Mouse (Mus musculus) lung, adult 2 months (tissue): Measurements from ENCODE around the gene Add3.

Experiments
- CTCF ChIP-seq: fragments of 200-500 bp; IDR thresholded peaks from 2 replicates; pipeline ENCODE4 v1.5.1; 2011; ENCODE audit warnings: mild to moderate bottlenecking, low read length, control low read depth; ENCODE audit not compliant: insufficient read depth
- POLR2A ChIP-seq: fragments of 200-500 bp; IDR thresholded peaks from 2 replicates; pipeline ENCODE4 v1.6.1; 2011; ENCODE audit warnings: low read depth, mild to moderate bottlenecking, control low read depth, low read length, borderline replicate concordance; ENCODE audit errors: extremely low read depth

DNA sequence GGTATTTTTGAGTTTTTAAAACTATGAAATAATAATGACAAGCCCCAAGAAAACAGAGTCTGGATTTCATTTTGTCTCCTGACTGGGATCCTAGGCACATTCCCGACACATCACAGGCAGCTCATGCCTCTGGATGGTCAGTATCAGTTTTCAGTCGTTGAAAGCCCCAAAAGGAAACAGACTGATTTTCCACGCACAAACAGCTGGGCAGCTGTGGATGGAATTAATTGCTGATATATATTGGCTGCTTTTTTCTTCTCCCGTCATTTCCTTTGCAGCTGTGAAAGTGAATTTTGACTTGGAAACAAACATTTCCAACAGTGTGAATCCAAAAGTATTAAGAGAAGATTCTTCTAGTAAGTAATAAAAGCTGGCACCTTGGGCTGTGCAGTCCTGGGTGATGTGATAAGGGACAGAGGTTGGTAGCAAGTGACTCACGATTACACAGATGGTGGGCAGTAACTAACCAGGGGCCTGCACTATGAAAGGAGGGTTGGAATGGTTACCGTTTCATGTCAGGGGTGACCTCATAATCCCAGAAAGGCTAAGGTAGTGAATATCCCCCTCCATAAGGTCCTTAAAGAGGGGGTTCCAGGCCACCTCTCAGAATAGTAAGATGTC is 51.7 kb downstream of the Add3 start:
- no peak for TF ChIP-seq CTCF
- no peak for TF ChIP-seq POLR2A
